Mouse (Mus musculus) cortical plate, adult 2 months (tissue): ENCODE measurements at regions not wholly inside any gene's neighbourhood (a gene's known extent, or its start where the extent isn't known, plus 50 kb on each side); places are given as distances from the start of the nearest gene placed in this dataset.

ENCODE experiments used
- CTCF ChIP-seq: fragments of 200-500 bp; IDR thresholded peaks from 2 replicates; pipeline ENCODE4 v1.5.1; 2011; ENCODE audit warnings: mild to moderate bottlenecking, control low read depth, low read length; ENCODE audit not compliant: insufficient read depth; ENCODE audit errors: extremely low read depth
- POLR2A ChIP-seq: fragments of 200-500 bp; IDR thresholded peaks from 2 replicates; pipeline ENCODE4 v1.6.1; 2011; ENCODE audit warnings: mild to moderate bottlenecking, low read length, control low read depth; ENCODE audit not compliant: insufficient read depth; ENCODE audit errors: extremely low read depth

DNA sequence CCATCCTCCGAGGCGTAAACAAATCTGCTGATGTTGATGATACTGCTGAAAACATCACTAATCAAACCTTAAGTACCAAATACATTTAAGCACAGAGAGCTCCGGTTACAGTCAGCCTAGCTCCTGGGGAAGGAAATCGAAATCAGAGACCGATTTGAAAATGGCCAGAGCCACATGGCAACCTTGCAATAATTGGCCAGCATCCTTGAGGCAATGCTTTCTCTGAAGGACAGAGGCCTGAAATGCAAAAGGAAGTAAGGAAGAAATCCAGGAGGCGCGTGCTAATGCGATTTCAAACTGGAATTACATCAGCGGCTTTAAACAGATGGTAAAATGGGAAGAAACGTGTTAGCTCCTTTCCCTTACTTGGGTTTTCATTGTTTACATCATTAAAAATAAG lies 177.1 kb downstream of the Sec61b start:
- TF ChIP-seq CTCF (no peak), POLR2A (no peak)
